Comparison of ENCODE assay signal across 25 mouse cellular contexts in genomic region chr2:151756277-151757061, GRCm38 (mm10). TPM values are rescaled to one million over a fixed set of nuclear protein-coding genes. Genes with fewer than 3 reads are reported as not detected.
DNase-seq lines count a peak whose midpoint lies in the region; ATAC-seq and TF ChIP-seq lines count a peak whose summit lies in the region.
"Had no signal": no experiment of that assay in that cellular context is flagged by ENCODE, and none has a peak within 500 bp of the region (broad histone marks: within the 10 kb centered on the region; RNA-seq: fewer than 3 reads in every experiment).

No protein-coding gene starts in this region.

- no peak overlapping the region for H3K4me3 ChIP-seq in hindbrain, embryonic 10.5 days
- no peak overlapping the region for H3K4me3 ChIP-seq in hindbrain, embryonic 12.5 days
- no peak overlapping the region for H3K4me3 ChIP-seq in lung, postnatal 0 days (ENCODE audit: low read depth, low read length)
- H3K4me3 ChIP-seq: embryonic facial prominence, embryonic 12.5 days; erythroblast, embryonic 14.5 days; forebrain, embryonic 15.5 days; gastrocnemius, adult 2 months; heart, embryonic 15.5 days; limb, embryonic 15.5 days; liver, embryonic 15.5 days; neural tube, embryonic 12.5 days had no signal

- no peak overlapping the region for H3K27ac ChIP-seq in hindbrain, embryonic 10.5 days
- no peak overlapping the region for H3K27ac ChIP-seq in hindbrain, embryonic 12.5 days
- no peak overlapping the region for H3K27ac ChIP-seq in lung, postnatal 0 days (ENCODE audit: low read length)
- H3K27ac ChIP-seq: embryonic facial prominence, embryonic 12.5 days; forebrain, embryonic 15.5 days; gastrocnemius, adult 2 months; heart, embryonic 15.5 days; limb, embryonic 15.5 days; liver, embryonic 15.5 days; neural tube, embryonic 12.5 days had no signal

- no peak for TF ChIP-seq EP300 in lung, postnatal 0 days (IDR thresholded peaks at IDR 0.05)

- H3K9ac ChIP-seq in hindbrain, embryonic 12.5 days = no peak overlapping the region
- no peak overlapping the region for H3K9ac ChIP-seq in lung, postnatal 0 days (replicated peaks; ENCODE audit: low read depth)
- H3K9ac ChIP-seq: embryonic facial prominence, embryonic 12.5 days; forebrain, embryonic 15.5 days; heart, embryonic 15.5 days; limb, embryonic 15.5 days; liver, embryonic 15.5 days; neural tube, embryonic 12.5 days had no signal

- DNase-seq in hindbrain, embryonic 10.5 days (ENCODE audit: low spot score) = peak; percentile 30
- DNase-seq in lung, postnatal 0 days (ENCODE audit: low spot score) = peak; percentile 80
- no peak for DNase-seq in lung, postnatal 4 days
- DNase-seq in R1 (ENCODE audit: low read depth, low spot score) = peak; percentile 19
- DNase-seq in embryo, embryonic 11 days = peak; percentile 31
- no peak for DNase-seq in cerebellum, adult 11-12 months
- no peak for DNase-seq in frontal cortex, postnatal 25 days (ENCODE audit: low spot score in 2 of 2)
- DNase-seq: adrenal gland, postnatal 14 days; cerebellum, adult 11 months; cerebellum, postnatal 14 days; gastrocnemius, adult 2 months; heart, postnatal 4 days; kidney, adult 2 months; right cerebral cortex, postnatal 4 days; thymus, adult 2 months had no signal

- H3K9me3 ChIP-seq in hindbrain, embryonic 10.5 days = no peaks in the 10 kb centered on the region
- no peaks in the 10 kb centered on the region for H3K9me3 ChIP-seq in hindbrain, embryonic 12.5 days (replicated peaks)
- H3K9me3 ChIP-seq in lung, postnatal 0 days (ENCODE audit: low read length) = no peaks in the 10 kb centered on the region
- H3K9me3 ChIP-seq: embryonic facial prominence, embryonic 12.5 days; forebrain, embryonic 15.5 days; heart, embryonic 15.5 days; limb, embryonic 15.5 days; liver, embryonic 15.5 days had no signal

- WGBS in hindbrain, embryonic 10.5 days = 60% methylated on average over 9 of the region's 9 CpGs
- 56% methylated on average over 9 of the region's 9 CpGs for WGBS in hindbrain, embryonic 12.5 days
- 42% methylated on average over 9 of the region's 9 CpGs for WGBS in lung, postnatal 0 days

- H3K4me1 ChIP-seq in hindbrain, embryonic 10.5 days (replicated peaks) = peaks cover 15% of the 10 kb centered on the region
- peaks cover 4% of the 10 kb centered on the region; the same call in 1 of the 2 replicates for H3K4me1 ChIP-seq in hindbrain, embryonic 12.5 days
- no peaks in the 10 kb centered on the region for H3K4me1 ChIP-seq in lung, postnatal 0 days (ENCODE audit: insufficient read depth, low read depth, low read length)
- H3K4me1 ChIP-seq: forebrain, embryonic 15.5 days; heart, embryonic 15.5 days; limb, embryonic 15.5 days; liver, embryonic 15.5 days; neural tube, embryonic 12.5 days had no signal

- no peak for ATAC-seq in hindbrain, embryonic 12.5 days (ENCODE audit: low FRiP score)
- peak; percentile 47 for ATAC-seq in lung, postnatal 0 days
- ATAC-seq: activated CD4-positive, CD25-positive, alpha-beta regulatory T cell, adult 4 months; forebrain, embryonic 15.5 days; Patski had no signal

- H3K4me2 ChIP-seq in hindbrain, embryonic 12.5 days (replicated peaks) = no peak overlapping the region
- H3K4me2 ChIP-seq in lung, postnatal 0 days (replicated peaks; ENCODE audit: low read depth, low read length) = no peak overlapping the region
- H3K4me2 ChIP-seq: embryonic facial prominence, embryonic 12.5 days; forebrain, embryonic 15.5 days; heart, embryonic 15.5 days; limb, embryonic 15.5 days; liver, embryonic 15.5 days; neural tube, embryonic 12.5 days had no signal

- H3K27me3 ChIP-seq in hindbrain, embryonic 10.5 days (ENCODE audit: insufficient read depth, poor library complexity, severe bottlenecking) = no peaks in the 10 kb centered on the region
- H3K27me3 ChIP-seq in hindbrain, embryonic 12.5 days = no peaks in the 10 kb centered on the region
- no peaks in the 10 kb centered on the region for H3K27me3 ChIP-seq in lung, postnatal 0 days (replicated peaks; ENCODE audit: insufficient read depth, low read length)
- H3K27me3 ChIP-seq: embryonic facial prominence, embryonic 12.5 days; forebrain, embryonic 15.5 days; heart, embryonic 15.5 days; limb, embryonic 15.5 days; liver, embryonic 15.5 days; neural tube, embryonic 12.5 days had no signal

- H3K36me3 ChIP-seq in hindbrain, embryonic 10.5 days = no peaks in the 10 kb centered on the region
- no peaks in the 10 kb centered on the region for H3K36me3 ChIP-seq in hindbrain, embryonic 12.5 days
- H3K36me3 ChIP-seq in lung, postnatal 0 days (ENCODE audit: insufficient read depth, low read length) = no peaks in the 10 kb centered on the region
- H3K36me3 ChIP-seq: embryonic facial prominence, embryonic 12.5 days; forebrain, embryonic 15.5 days; heart, embryonic 15.5 days; limb, embryonic 15.5 days; liver, embryonic 15.5 days; neural tube, embryonic 12.5 days had no signal

- TF ChIP-seq CTCF in lung, postnatal 0 days (IDR thresholded peaks at IDR 0.05) = no peak

RNA-seq across cellular contexts. Expression of gene Psmf1, which starts 12.5 kb away (rescaled TPM):
- polyA plus RNA-seq in hindbrain, embryonic 10.5 days (2016; fragmentation: Nextera tagmentation; extraction: Ambion mirVana) = 51.0 and 53.2 TPM in 2 replicates
- polyA plus RNA-seq in hindbrain, embryonic 12.5 days (2016; fragmentation: Nextera tagmentation; extraction: Ambion mirVana) = 45.2 and 47.9 TPM in 2 replicates
- polyA plus RNA-seq in lung, postnatal 0 days (2015; fragmentation: Nextera tagmentation; extraction: Ambion mirVana) = 32.5 and 38.5 TPM in 2 replicates

RNA-seq across cellular contexts. Expression of gene Tmem74b, which starts 54.7 kb away (rescaled TPM):
- 3.2 and 4.5 TPM in 2 replicates for polyA plus RNA-seq in hindbrain, embryonic 10.5 days (2016; fragmentation: Nextera tagmentation; extraction: Ambion mirVana)
- polyA plus RNA-seq in hindbrain, embryonic 12.5 days (2016; fragmentation: Nextera tagmentation; extraction: Ambion mirVana) = 9.7 and 10.3 TPM in 2 replicates
- polyA plus RNA-seq in lung, postnatal 0 days (2015; fragmentation: Nextera tagmentation; extraction: Ambion mirVana) = 0.57 and 0.63 TPM in 2 replicates
- polyA plus RNA-seq: activated CD4-positive, CD25-positive, alpha-beta regulatory T cell, adult 4 months; erythroblast, embryonic 14.5 days had no signal

Comparison
In these comparisons a context has a peak if more than half of its experiments do, and no peak if none do; other contexts are left out.
1. DNase-seq: peak in hindbrain, embryonic 10.5 days (single experiment), lung, postnatal 0 days (single experiment), R1 (single experiment) and embryo, embryonic 11 days (single experiment); none in lung, postnatal 4 days (0 of 2), cerebellum, adult 11-12 months (single experiment) and frontal cortex, postnatal 25 days (0 of 2).